Mouse (Mus musculus) heart, adult 10 weeks (tissue): ENCODE measurements around the gene Ppp6c. TPM values are rescaled to one million over a fixed set of nuclear protein-coding genes. Genes with fewer than 3 reads are reported as not detected.

ENCODE experiments used
- polyA plus RNA-seq: library from polyadenylated mRNA; stranded (reverse); fragments of 350-450 nt; fragmentation: Illumina TruSeq; extraction: RNeasy Lipid Tissue Mini Kit (QIAGEN cat#74804); gene quantifications from one replicate; pipeline ENCODE4 v1.2.3, GENCODE M21; 2014; ENCODE audit warnings: low read depth, low replicate concordance

Ppp6c gene
- polyA plus RNA-seq: 36.4 TPM

GRCm38 (mm10) chr2:39226019-39226640, at the start of gene Ppp6c:
TSS of gene Ppp6c (minus strand) at chr2:39226451.

GRCm38 (mm10) chr2:39190561-39191056, 35.6 kb downstream of the Ppp6c start, which contains the start of gene Scai:
TSS of gene Scai (minus strand) at chr2:39190734.

Other genes starting within 250 kb of the Ppp6c start
- 0.16 TPM for gene Wdr38, start 229.0 kb downstream of the Ppp6c start, polyA plus RNA-seq
- gene Arpc5l, start 221.1 kb downstream of the Ppp6c start, polyA plus RNA-seq: 97.2 TPM
- 322 TPM for gene Rpl35, start 220.8 kb downstream of the Ppp6c start, polyA plus RNA-seq
- gene Golga1, start 160.9 kb downstream of the Ppp6c start, polyA plus RNA-seq: 18.6 TPM
- 3.5 TPM for gene Scai, start 35.7 kb downstream of the Ppp6c start, polyA plus RNA-seq